Mouse (Mus musculus) kidney, adult 2 months (tissue): ENCODE measurements around the gene Rbsn. TPM values are rescaled to one million over a fixed set of nuclear protein-coding genes. Genes with fewer than 3 reads are reported as not detected.

ENCODE experiments used
- DNase-seq: peaks from one replicate; pipeline ENCODE4 v3.0.0; 2021
- H3K27ac ChIP-seq: fragments of 200-500 bp; 2 replicates; pipeline ENCODE4 v1.5.1; 2012; ENCODE audit warnings: low read depth, low read length, control low read depth, inconsistent platforms; ENCODE audit not compliant: insufficient read depth
- H3K27me3 ChIP-seq: fragments of 200-500 bp; replicated peaks from 2 replicates; pipeline ENCODE4 v1.6.1; 2012; ENCODE audit warnings: mild to moderate bottlenecking, moderate library complexity, low read length, inconsistent platforms; ENCODE audit not compliant: control insufficient read depth, insufficient read depth
- H3K36me3 ChIP-seq: fragments of 200-500 bp; 2 replicates; pipeline ENCODE4 v1.6.1; 2012; ENCODE audit warnings: mild to moderate bottlenecking, moderate library complexity, low read length, inconsistent platforms; ENCODE audit not compliant: control insufficient read depth, insufficient read depth
- H3K4me1 ChIP-seq: fragments of 200-500 bp; 2 replicates; pipeline ENCODE4 v1.6.1; 2011; ENCODE audit warnings: low read length; ENCODE audit not compliant: control insufficient read depth, insufficient read depth
- H3K4me3 ChIP-seq: fragments of 200-500 bp; 2 replicates; pipeline ENCODE4 v1.5.1; 2011; ENCODE audit warnings: mild to moderate bottlenecking, low read depth, low read length, control low read depth; ENCODE audit not compliant: insufficient read depth
- CTCF ChIP-seq: fragments of 200-500 bp; conservative IDR thresholded peaks from 2 replicates; pipeline ENCODE4 v1.5.1; 2011; ENCODE audit warnings: low read depth, mild to moderate bottlenecking, control low read depth, low read length, moderate library complexity, mixed read lengths; ENCODE audit not compliant: insufficient read depth, insufficient read length
- POLR2A ChIP-seq: fragments of 200-500 bp; IDR thresholded peaks from one replicate; pipeline ENCODE4 v1.6.1; 2011; ENCODE audit warnings: low read depth, low read length, control low read depth
- WGBS: fragments of 180-500 bp; shearing (Covaris S2); methylation state at CpG from one replicate; pipeline ENCODE4 v1.1.7; 2018; 5-methylcytosine and 5-hydroxymethylcytosine counted together
- polyA plus RNA-seq: library from polyadenylated mRNA; depleted of rRNA; stranded (reverse); fragments of >200 nt; gene quantifications from 2 replicates; pipeline ENCODE4 v1.2.3, GENCODE M21; 2012

Rbsn gene
- polyA plus RNA-seq, 1 experiment, result 10.5 TPM

DNA sequence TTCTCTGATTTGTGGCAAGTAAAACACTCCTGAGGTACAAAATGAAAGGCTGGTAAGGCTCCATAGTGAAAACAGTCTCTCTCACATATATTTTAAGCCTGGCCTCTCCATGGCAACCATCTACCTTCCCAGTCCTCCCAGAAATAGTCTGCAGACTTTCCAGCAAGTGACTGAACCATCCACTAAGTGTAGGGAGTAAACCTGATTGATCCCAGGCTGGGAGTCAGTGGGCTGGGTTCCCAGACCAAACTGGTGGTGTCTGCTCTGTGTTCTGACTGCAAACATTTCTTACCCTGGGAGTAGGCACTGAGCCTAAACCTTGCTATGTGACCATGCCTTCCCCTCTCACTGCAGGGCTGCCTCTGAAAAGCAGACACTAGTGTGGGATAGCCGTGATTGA is 10.3 kb upstream of the Rbsn start:
- Histone ChIP-seq H3K36me3 (no peaks in the 10 kb centered on the region), H3K27ac (no peak overlapping the region), H3K4me1 (no peaks in the 10 kb centered on the region; the same call in 1 of the 2 replicates), H3K4me3 (no peak overlapping the region), H3K27me3 (no peaks in the 10 kb centered on the region)
- DNase-seq, result no peak
- TF ChIP-seq CTCF, result no peak
- TF ChIP-seq POLR2A, result no peak
- WGBS, result 78% methylated on average over 1 of the region's 1 CpGs

- Histone ChIP-seq H3K27me3 (no peaks in the 10 kb centered on the region), H3K27ac (peak overlapping the region; percentile 81), H3K4me3 (no peak overlapping the region), H3K36me3 (no peaks in the 10 kb centered on the region), H3K4me1 (peaks cover 2% of the 10 kb centered on the region; the same call in 1 of the 2 replicates)
- WGBS, result 54% methylated on average over 3 of the region's 3 CpGs
- peak; percentile 61 for DNase-seq
- TF ChIP-seq POLR2A, result no peak
- no peak for TF ChIP-seq CTCF
These were observed 7.3 kb upstream of the Rbsn start for GRCm38 (mm10) chr6:92222021-92222420.

DNA sequence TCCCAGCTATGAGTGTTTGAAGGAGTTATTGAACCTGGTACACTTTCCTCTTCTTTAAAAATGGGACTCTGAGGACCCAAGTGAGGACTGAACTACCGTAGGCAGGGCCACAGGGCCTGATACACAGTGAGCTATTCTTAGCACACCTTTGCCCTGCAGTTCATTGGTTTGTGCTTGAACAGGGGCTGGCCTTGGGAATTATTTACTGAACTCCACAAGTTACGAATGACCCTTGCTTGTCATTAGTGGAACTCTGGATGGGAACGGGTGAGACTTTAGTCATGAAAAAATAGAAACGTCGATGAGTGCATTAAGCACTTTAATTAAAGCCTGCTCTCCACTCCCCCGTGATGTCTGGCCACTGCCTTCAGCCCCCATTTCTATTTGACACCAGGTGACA is 6.9 kb upstream of the Rbsn start:
- Histone ChIP-seq H3K36me3 (no peaks in the 10 kb centered on the region), H3K4me3 (peak overlapping the region; percentile 37; the same call in 1 of the 2 replicates), H3K27ac (peak overlapping the region; percentile 90), H3K4me1 (peaks cover 2% of the 10 kb centered on the region; the same call in 1 of the 2 replicates), H3K27me3 (no peaks in the 10 kb centered on the region)
- DNase-seq, result peak; percentile 86
- 34% methylated on average over 6 of the region's 6 CpGs for whole genome bisulfite sequencing
- TF ChIP-seq CTCF, result no peak
- TF ChIP-seq POLR2A, result no peak

DNA sequence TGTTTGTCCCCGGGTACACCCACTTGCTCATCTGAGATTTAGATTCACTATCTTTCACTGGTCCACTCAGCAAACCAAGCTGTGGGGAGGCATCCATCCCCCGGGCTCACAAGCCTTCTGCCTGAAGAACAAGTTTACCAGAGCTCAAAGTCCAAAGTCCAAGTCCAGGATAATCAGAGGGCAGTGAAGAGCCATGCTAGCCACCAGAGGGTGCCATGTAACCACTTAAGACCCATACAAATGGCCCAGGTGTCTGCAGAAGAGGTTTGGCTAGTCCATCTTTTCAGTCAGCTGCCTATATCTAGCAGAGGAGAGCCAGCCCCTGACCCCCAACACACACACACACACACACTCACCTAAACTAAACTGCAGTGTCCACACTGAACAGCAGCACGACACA is 4.7 kb upstream of the Rbsn start:
- Histone ChIP-seq H3K27me3 (no peaks in the 10 kb centered on the region), H3K4me3 (no peak overlapping the region), H3K27ac (no peak overlapping the region), H3K4me1 (peaks cover 6% of the 10 kb centered on the region; the same call in 1 of the 2 replicates), H3K36me3 (no peaks in the 10 kb centered on the region)
- WGBS, result 35% methylated on average over 3 of the region's 3 CpGs
- TF ChIP-seq POLR2A (no peak), CTCF (peak; percentile 89)
- DNase-seq, result peak; percentile 93

DNA sequence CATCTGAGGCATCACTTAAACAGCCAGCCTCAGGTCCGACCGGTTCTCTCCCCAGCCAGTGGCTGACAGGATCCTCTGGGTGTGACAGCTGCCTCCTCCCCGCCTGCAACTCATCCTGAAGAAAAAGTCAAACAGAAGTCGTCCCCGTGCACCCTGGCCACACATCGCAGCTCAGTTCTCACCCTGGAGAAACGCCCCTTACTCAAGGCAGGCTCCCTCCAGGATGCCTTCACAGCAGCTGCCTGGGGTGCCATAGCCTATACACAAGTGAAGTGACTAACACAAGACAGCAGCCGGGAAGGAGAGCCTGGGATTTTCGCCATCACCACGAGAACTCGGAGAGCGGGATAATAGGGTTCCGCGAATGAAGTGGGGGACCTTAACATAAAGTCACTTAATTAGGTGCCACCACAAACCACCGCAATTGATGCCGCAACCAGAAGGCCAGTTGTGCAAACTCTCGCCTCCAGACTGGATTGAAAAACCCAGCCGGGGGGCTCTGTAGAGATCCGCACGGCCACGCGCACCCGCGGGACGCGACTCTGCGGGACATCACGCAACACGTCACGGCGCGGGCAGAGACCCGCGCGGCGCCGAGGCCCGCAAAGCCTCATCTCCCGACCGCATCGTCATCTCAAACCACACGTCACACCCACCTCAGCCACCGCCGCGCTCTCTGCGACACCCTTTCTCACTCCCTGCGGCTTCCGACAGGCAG is 511 bp downstream of the Rbsn start:
- no peak overlapping the region for H3K27ac ChIP-seq
- DNase-seq, result no peak
- no peak for TF ChIP-seq POLR2A
- TF ChIP-seq CTCF, result no peak
- H3K36me3 ChIP-seq, result no peaks in the 10 kb centered on the region; the same call in 1 of the 2 replicates
- no peaks in the 10 kb centered on the region for H3K27me3 ChIP-seq
- under 1% methylated on average over 48 of the region's 48 CpGs for WGBS
- H3K4me1 ChIP-seq, result peaks cover 6% of the 10 kb centered on the region; the same call in 1 of the 2 replicates
- H3K4me3 ChIP-seq, result peak overlapping the region; percentile 68

- TF ChIP-seq POLR2A (no peak), CTCF (no peak)
- WGBS, result 83% methylated on average over 8 of the region's 8 CpGs
- H3K4me3 ChIP-seq, result no peak overlapping the region
- no peaks in the 10 kb centered on the region for H3K4me1 ChIP-seq
- no peak for DNase-seq
- H3K27ac ChIP-seq, result no peak overlapping the region
- peaks cover 16% of the 10 kb centered on the region for H3K36me3 ChIP-seq
- H3K27me3 ChIP-seq, result no peaks in the 10 kb centered on the region
These were observed 15.3 kb downstream of the Rbsn start for GRCm38 (mm10) chr6:92199414-92199813.

- DNase-seq, result no peak
- Histone ChIP-seq H3K36me3 (no peaks in the 10 kb centered on the region), H3K4me3 (peak overlapping the region; percentile 87), H3K4me1 (peaks cover 5% of the 10 kb centered on the region), H3K27me3 (no peaks in the 10 kb centered on the region), H3K27ac (no peak overlapping the region)
- WGBS, result 7% methylated on average over 10 of the region's 10 CpGs
- TF ChIP-seq POLR2A (no peak), CTCF (no peak)
These were observed 30.5 kb downstream of the Rbsn start for GRCm38 (mm10) chr6:92184178-92184577.
